Mouse (Mus musculus) CD4-positive, CD25-positive, alpha-beta regulatory T cell, adult 4 months (primary cell): Measurements from ENCODE around the gene Tmem214. TPM values are rescaled to one million over a fixed set of nuclear protein-coding genes. Genes with fewer than 3 reads are reported as not detected.

ENCODE experiments used
- ATAC-seq: one replicate; pipeline ENCODE4 v1.8.0; 2017
- polyA plus RNA-seq, 2 experiments: library from polyadenylated mRNA; unstranded; fragments of 100-300 nt; shearing (Covaris generic); gene quantifications; one replicate each; pipeline ENCODE4 v1.2.1; 2017

Tmem214 gene
- 10 to 100 TPM; 28.4 to 41.1 TPM for polyA plus RNA-seq

DNA sequence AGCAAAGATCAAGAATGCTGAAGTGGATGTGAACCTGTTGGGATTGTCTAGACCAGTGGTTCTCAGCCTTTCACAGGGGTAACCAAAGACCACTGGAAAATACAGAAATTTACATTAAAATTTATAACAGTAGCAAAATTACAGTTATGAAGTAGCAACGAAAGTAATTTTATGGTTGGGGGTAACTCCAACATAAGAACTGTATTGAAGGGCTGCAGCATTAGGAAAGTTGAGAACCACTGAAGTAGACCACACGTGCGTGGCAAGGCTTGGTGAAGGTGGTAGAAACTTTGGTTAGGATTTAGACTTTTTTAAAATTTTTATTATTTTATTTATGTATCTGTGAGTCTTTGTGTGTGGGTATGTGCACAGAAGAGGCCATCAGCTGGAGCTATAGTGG is at the start of gene Tmem214:
Gene Tmem214 (plus strand): TSS at position 301 of the 400 bp plus-strand sequence.
- ATAC-seq = no peak

DNA sequence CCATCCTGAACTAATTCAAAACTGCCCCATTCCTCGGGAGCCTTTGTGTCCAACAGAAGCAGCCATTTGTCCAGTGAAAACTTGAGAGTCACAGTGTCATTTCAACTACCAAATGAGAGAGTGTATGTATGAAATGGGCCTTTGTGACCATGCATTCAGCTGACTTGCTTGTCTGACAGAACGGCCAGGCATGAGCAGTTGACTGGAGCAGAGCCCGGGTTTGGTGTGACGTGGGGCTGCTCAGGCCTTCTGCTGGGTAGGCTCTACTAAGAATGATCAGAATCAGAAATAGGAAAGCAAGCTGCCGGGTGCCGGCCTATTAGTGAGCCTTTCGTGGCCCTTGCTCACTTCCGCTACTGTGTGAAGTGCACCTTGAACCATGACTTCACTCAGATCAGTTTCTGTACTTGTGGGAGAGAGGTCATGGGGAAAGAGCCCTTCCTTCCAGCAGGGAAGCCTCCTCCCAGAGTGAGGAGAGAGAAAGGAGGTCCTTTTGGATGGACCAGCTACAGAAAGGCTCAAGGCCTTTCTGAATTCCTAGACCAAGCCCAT is 49.0 kb upstream of the Tmem214 start:
- ATAC-seq = no peak

DNA sequence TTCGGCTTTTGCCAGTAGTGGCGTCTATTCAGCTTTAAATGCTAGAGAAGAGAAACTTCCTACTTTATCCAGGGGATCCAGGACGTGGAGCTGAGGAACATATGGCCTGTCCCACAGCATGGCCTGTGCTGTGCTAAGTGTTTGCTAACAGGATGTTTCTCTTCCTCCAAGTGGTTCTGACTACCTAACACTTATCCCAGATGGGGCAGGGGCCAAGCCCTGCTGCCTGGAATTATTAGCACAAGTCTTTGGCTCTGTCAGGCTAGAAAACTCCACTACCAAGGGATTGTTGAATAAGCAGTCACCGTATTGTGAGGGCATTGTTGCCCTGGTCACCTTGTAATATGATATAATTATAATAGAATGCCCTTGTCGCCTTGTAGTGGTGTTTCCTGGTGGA is 45.1 kb upstream of the Tmem214 start:
- no peak for ATAC-seq

DNA sequence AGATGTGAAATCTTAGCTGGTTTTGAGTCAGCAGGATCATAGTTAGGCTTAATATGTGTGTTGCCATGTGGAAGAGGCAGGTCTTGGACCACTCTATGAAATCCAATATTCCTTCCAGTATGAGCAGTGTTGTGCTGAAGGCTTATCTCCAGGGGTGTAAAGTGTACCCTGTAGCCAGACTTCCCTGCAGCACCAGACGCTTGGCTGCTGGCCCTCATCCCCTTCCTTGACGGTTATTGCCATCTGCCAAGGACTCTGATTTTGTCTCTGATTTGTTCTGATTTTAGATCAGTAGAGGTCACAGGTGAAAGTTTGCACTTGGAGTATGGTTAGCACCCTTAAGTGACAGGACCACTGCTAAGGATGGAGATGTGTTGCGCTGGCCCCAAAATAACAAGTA is 44.7 kb upstream of the Tmem214 start:
- no peak for ATAC-seq

DNA sequence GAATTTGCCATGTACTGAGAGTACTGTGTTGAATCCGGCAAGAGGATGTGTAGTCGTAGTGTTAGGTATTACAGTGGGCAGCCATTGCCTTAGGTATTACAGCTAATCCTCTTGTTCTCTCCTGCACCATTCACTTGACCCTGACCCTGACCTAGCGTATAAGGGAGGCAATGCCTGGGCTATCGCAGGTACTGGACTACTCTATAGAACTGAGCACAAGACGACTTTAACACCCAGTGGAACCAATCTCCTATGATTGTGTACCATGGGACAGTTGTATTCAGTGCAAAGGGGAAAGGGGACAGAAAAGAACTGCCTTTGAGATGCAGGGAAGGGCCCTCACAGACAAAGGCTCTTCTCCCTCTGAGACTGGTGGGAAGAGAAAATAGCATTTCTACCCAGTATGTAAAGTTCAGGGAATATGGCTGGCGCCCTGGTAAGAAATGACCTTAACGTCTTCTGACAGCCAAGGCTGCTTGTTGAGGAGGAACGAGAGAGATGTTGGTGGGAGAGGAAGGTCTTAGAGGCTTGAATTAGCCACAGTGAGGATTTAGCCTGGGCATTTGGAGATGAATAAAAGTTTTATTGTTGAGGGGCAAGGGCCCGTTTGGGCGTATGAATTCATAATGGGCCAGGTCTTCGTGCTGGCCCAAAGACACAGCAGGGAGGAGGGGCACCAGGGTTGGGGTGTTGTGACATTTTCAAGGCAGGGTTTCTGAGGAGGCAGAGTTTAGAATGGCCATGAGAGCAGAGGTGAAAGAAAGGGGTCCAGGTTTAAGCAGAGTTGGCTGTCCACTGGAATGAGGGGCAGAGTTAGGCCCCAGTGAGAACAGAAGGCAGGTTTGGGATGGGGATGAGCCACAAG is 43.5 kb upstream of the Tmem214 start:
- no peak for ATAC-seq

DNA sequence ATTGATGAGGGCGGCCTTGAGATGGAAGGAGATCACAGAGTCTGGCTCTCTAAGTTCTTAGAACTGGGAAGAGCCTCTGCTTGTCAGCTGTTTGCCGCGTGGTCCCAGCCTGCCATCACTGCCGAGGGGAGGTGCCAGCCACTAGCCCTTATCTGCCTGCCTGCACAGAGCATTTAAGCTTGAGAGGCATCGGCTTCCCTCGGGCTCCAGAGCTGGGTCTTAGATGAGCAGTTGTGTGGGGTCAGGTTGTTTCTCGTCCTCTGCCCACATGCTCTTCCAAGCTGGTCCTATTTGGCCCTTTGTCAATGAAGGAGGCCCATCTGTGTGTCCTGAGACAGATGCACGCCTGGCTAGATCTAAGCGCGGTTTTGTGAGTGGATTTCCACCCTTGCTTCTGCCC is 42.6 kb upstream of the Tmem214 start:
- ATAC-seq = no peak

DNA sequence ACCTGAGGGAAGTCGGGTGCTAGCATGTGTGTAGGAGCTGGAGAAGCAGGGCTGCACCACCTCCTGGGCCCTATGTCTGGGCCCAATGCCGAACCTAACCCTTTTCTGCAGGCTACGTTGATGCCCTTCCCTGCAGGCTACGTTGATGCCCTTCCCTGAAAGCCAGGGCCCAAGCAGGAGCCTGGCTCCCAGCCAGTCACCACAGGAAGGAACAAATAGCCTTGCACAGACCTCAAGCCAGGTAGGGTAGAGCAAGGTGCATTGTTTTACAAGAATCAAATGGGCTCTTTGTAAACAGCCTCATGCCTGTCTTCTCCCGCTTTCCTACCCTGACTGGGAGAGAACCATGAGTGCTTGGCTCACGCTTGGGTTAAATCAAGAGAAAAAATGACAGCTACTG is 42.0 kb upstream of the Tmem214 start:
- ATAC-seq = no peak

DNA sequence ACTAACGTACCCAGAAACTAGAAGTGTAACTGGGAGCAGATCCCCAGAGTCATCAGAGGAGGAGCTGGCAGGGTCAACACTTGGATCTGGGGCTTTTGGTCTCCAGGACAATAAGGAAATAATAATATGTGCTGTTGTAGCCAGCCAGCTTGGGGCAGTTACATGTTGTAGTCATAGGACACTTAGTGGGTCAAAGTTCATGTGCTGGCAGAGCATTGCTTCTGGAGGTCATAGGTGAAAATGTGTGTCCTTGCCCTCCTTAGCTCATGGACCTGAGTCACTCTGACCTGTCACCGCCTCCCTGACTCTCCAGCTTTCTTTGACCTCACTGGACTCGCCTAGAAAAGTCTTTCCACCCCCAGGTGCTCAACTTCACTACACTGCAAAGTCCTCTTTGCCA is 34.4 kb upstream of the Tmem214 start:
- ATAC-seq = no peak

DNA sequence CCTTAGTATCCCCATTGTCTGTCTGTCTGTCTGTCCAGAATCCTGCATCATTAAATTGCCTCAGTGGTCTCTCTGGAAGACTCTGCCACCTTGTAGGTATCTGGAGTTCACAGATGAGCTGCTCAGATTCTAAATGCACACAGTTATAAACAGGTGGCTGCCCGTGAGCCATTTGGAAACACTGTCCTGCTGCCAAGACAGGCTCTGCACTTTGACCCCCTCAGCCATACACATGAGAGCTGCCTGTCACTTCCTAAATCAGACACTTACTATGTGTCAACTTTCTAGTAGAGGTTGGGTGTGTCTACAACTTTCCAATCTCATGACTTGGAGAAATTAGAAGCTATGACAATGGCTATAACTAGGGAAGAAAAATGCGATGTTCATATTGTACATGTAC is 28.1 kb upstream of the Tmem214 start:
- ATAC-seq = no peak

DNA sequence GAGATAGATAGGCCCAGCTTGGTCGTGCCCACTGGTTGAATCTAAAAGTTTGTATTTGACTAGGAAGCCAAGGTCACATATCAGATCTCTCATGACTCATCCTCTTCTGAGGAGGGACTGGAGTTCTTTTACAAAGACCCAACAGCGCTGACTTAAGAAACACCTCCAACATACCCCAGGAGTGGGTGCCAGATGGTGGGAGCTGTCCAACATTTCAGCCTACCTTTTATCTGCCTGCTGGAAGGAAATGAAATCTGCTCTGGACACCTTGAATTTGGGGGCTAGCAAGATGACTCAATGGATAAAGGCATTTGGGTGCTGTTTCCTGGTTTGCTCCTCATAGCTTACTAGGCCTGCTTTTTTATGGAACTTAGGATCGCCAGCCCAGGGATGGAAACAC is 25.9 kb upstream of the Tmem214 start:
- no peak for ATAC-seq

DNA sequence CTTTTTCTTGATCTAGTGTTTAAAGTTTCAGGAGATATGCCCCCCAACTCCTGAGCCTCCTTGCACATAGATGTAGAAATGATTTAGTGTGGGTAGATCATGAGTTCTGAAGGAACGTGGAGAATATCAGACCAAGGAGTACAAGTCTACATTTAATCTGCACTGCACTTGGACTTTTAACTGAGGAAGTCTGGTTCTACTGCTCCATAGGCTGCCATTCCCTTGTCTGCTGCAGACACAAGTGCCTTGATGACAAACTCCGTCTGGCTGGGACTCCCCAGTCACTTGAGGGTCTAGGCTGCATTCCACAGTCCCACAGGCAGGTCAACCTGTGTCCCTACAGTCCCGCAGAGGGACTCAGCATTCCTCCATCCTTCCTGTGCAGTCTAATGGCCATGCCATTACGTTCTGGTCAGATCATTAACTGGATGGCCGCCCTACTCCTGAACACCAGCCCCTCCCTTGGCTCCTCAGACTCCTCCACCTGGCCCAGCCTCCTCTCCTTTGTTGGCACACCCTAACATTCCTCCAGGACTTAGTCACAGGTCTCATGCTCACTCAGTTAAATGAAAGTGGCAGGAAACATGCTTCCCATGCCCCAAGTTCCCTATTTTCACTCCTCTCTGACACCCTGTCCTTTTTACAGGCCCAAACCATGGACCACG is 17.8 kb upstream of the Tmem214 start:
- no peak for ATAC-seq

DNA sequence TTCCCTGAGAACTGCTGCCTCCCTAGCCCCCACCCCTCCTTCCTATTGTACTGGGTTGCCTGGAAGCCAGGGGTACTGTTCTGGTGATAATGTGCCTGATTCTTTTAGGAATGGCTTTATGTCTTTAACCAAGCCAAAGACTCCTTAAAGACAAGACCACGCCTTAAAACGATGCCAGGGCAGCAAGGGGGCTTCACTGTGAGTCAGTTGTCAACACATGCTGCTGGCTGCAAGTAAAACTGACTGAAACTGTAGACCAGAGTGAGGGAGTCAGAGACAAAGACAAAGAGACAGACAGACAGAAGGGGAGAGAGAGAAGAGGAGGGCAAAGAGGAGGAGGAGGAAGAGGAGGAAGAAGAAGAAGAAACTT is 17.3 kb upstream of the Tmem214 start:
- ATAC-seq = no peak

DNA sequence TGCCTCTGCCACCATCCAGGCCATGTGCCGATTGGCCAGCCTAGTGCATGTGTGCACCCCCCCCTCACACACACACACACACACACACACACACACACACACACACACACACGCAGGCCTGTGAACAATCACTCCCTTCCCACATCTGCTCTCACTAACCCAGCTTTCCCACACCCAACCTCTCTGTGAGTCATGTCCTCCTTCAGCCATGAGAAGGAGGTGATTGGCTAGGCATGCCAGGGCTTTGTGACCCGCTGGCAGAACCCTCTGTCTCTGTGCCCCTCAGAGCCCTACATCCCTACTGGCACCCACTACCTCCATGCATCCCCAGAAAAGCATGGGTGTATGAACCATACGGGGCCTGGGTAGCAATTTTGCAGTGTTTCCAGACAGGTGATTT is 14.3 kb upstream of the Tmem214 start:
- ATAC-seq = no peak

DNA sequence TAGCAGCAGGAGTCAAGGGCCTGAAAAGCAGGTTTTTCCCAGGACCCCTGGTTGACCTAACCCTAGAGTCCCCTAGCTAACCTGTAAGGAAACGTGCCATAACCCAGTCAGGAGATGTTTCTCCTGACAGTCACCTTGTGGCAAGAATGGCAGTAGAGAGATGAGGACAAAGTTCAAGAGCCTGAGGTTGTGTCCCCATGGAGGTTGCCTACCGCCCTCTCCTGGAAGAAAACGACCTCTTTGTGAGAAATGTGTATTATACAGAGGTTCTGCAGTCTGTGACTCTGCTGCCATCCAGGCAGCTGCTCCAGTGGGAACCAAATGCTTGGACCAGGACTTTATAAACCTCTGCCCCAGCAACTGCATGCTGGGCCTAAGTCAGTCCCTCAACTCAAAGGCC is 12.1 kb upstream of the Tmem214 start:
- no peak for ATAC-seq

DNA sequence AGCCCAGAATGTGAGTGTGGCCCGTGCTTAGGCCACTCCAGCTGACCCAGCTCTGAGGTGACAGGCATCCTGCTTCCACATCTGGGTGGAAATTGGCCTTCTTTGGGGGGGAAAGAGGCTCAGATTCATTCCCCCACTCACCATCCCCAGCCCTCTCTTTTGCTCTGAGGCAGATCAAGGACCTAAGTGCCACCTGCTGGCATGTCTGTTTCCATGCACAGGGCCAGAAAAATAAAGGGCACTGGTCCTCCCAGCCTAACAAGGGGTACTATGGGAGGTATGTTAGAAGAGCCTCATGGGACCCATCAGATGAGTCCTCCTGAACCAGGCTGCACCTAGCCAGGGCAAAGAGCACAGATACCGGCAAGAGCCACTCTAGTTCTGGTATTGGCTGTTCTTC is 11.7 kb upstream of the Tmem214 start:
- ATAC-seq = no peak

DNA sequence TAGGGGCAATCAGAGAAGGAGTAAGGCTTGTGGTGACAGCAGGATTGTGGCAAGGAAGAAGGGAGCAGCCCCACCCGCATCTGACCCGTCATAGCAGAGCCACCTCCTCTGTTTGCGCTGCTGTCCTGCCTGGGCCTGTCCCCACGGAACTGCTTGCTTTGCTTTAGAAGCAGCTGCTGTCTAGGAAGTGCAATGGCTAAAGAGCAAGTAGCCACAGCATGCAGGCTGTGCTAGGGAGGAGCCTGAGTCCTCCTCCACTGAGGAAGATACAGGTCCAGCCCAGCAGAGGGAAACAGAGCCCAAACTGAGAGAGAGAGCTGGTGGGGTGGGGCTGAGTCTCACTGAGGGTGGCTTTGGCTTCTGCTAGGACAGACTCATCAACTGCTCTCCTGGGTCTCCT is 4.0 kb upstream of the Tmem214 start:
- ATAC-seq = no peak

DNA sequence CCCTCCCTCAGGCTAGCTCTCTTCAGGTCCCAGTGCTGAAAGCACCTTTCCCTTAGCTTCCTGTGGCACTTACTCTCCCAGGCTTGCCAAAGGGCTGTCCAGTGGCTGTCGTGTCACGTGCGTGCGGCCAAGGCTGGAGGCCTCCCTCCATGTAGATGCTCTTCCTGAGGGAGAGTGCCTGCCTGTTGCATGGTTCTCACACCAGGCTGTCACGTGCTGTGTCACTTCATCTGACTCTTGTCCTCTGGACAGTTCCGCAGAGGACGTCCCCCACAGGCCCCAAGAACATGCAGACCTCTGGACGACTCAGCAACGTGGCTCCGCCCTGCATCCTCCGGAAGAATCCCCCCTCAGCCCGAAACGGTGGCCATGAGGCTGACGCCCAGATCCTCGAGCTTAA is 3.5 kb upstream of the Tmem214 start:
- ATAC-seq = no peak

DNA sequence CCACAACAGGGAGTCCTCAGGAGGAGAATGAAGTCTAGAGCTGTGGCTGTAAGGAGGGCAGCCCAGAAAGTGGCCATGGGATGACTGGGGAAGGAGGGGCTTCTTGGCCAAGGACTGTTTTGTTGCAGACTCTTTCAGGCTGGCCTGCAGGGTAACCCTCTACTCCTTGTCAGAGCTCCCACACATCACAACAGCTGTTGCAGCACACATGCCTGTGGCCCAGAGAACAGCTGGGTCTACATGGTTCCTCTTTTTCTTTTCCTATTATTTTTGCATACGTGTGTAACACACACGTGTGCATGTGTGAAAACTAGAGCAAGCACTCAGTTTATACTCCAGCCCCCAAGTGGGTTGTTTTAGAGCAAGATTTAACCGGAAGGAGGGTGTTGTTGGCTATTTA is 941 bp upstream of the Tmem214 start:
- no peak for ATAC-seq

DNA sequence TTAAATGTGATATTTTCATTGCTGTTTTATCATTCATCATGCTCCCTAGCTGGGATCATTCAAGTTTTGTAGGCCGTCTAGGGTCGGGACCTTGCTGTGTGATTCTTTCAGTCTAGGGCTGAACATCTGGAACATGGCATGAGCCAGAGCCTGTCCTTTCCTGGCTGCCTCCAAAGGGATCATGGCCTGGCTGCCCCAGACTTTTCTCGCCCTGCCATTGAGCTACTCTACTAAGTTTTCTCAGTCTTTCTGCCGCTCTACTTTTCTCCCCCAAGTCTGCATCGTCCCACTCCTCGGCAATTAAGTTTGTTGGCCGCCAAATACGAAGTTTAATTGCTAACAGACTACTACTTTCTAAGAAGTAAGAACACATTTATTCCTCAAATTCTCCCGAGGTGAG is 1.2 kb downstream of the Tmem214 start:
- ATAC-seq = no peak

DNA sequence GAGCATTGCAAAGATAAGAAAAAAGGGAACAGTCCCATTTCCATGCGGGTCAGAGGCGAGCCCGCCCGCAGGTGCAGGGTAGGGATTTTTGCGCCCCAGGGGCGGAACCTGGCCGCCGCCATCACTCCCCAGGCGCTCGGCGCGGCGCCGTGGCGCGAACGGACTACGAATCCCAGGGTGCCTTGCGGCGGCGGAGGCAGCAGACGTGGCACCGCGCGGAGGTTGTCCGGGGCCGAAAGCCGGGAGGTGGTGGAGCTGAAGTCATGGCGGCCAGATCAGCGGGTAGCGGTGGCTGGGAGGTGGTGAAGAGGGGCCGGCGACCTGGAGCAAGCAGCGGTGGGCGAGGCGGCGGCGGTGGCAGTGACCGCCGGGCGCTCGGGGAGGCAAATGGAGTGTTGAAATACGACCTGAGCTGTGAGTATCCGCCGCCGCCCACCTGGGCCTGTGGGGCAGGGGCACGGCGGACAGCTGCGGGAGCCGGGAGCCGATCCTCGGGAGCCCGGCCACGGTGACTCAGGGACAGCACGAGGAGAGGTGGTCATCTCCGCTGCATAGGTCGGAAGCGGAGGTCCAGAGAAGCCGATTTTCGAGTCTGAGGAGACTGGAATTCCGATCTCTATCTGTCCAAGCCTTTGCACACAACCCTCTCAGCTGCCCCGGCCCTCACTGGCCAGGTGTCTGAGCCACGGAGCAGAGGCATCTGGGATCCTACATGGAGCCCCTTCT is 1.8 kb downstream of the Tmem214 start:
- peak; percentile 100 for ATAC-seq

DNA sequence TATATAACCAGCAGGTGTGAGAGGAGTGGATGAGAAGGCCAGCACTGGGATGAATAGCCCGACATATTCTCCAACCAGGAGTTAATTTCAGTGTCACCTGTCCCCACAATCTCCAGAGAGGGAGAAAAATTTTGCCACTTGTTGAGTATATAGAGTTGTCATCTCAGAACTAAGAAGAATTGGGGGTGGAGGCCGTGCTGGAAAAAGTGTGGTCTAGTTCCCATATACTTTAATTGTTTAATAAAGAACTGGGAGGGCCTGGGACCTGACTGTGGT is 2.3 kb downstream of the Tmem214 start:
- ATAC-seq = no peak

DNA sequence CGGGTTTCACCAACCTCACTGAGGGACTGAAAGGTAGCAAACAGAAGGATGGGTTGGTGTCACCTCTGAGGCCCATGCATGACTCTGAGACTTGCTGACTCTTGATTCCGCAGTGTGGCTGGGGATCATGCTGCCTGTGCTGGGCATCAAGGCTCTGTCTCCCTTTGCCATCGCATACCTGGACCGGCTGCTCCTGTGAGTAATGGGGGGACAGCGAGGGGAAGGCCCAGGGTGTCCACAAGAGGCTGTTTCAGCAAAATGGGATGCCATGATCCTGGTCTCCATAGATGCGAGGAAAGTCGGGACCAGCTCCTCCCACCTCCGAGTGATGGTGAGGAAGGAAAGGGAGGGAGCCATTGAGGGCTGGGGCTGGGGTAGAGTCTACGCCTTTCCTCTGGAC is 4.8 kb downstream of the Tmem214 start:
- no peak for ATAC-seq

DNA sequence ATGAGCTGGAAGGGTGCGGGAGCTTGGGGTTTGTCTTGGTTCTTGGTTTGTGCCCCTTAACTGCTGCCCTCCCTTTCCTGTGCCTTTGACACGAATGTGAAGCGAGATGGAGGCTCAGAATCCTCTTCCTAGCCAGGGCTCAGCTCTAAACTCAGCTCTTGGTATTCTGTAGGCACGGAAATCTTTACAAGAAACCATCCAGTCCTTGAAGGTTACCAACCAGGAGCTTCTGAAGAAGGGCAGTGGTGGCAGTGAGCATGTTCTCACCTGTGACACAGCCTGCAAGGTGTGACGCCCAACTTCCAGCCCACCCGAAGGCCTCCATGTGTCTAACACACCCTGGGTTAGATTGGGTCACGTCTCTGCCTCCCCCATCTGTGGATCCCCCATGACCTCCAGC is 6.6 kb downstream of the Tmem214 start:
- ATAC-seq = no peak

DNA sequence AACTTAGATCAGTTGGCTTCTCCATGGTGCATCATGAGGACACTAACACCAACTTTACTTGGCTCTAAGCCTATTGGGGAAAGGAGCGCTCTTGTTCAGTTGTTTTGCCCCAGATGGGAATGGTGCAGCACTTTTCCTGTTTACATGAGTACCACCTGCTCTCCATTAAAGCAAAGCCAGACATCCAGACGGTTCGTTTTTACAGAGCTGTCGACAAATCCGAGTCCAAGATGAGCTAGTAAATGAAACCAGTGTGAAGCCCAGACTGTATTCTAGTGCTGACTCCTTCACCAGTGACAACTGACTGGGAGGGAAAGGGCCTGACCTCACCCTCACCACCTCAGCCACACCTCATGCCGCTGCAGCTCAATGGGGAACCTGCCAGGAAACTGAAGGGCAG is 10.8 kb downstream of the Tmem214 start:
- no peak for ATAC-seq
